Mouse (Mus musculus): ENCODE measurements around the gene Pdzd4. TPM values are rescaled to one million over a fixed set of nuclear protein-coding genes. Genes with fewer than 3 reads are reported as not detected.

The Pdzd4 gene
- polyA plus RNA-seq, 1 experiment from 2014 or later, result 1.1 TPM

DNA sequence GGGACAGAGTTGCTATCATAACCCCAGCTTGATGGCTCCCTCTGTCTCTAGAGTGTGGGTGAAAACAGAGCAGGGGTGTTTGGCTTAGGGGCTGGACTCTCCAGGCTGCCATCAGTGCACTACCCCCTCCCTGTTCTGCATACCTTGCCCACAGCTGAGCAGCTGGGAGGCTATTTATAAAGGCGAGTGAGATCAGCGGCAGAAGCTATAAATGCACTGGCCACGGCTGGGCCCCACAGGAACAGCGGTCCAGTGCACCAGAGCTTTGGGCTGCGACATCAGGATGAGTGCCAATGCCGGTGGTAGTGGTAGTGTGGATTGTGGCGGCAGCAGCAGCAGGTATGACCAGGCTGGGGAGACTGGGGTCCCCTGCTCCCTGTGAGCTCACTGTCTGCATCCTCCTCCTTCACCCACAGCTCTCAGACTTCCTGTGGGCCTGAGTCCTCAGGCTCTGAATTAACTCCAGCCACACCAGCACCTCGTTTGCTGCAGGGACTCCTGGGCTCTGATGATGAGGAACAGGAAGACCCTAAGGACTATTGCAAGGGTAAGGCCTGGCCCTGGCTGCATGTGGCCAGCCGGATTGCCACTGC lies 50.5 kb downstream of the Pdzd4 start, which contains the start of gene Srpk3:
Srpk3 (plus strand) TSS at position 238 of the 593 bp plus-strand sequence.
- Histone ChIP-seq H3K27me3 (ENCODE audit: control insufficient read depth, insufficient read depth, low read length) (no peaks in the 10 kb centered on the region), H3K36me3 (ENCODE audit: control insufficient read depth, insufficient read depth, low read length) (no peaks in the 10 kb centered on the region), H3K4me1 (ENCODE audit: control insufficient read depth, insufficient read depth, low read length) (no peaks in the 10 kb centered on the region), H3K27ac (ENCODE audit: low read depth, low read length) (no peak within 1 kb of the TSS), H3K4me2 (ENCODE audit: low read depth) (no peak within 1 kb of the TSS), H3K4me3 (ENCODE audit: low read depth, low read length) (no peak within 1 kb of the TSS), H3K9ac (ENCODE audit: low read length) (no peak within 1 kb of the TSS), H3K9me3 (ENCODE audit: control insufficient read depth, low read length) (no peaks in the 10 kb centered on the region)
- no peak for ATAC-seq (ENCODE audit: insufficient read depth, low FRiP score, low TSS enrichment)
- DNase-seq (ENCODE audit: low spot score), result no peak
- WGBS, result 52% methylated on average over 9 of the region's 9 CpGs

DNA sequence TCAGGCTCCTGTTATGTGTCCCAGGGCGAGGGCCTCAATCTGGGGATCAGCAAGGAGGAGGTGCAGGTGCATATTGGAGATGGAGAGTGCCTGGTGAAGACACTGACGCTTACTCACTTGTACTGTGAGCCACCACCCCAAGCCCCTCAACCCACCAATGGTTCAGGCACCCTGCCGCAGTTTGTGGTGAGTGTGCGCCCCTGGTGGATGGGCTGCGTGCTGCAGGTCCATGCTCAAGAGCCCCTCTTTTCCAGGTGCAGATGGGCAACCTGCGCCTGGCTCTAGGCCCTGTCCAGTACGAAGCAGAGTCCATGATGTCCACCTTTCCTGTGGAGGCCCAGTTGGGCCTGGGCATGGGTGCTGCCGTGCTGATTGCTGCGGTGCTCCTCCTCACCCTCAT lies 57.5 kb downstream of the Pdzd4 start:
- DNase-seq (ENCODE audit: low spot score), result no peak
- ATAC-seq (ENCODE audit: insufficient read depth, low FRiP score, low TSS enrichment), result no peak
- Histone ChIP-seq H3K27ac (ENCODE audit: low read depth, low read length) (no peak overlapping the region), H3K4me3 (ENCODE audit: low read depth, low read length) (no peak overlapping the region), H3K4me1 (ENCODE audit: control insufficient read depth, insufficient read depth, low read length) (no peaks in the 10 kb centered on the region), H3K9ac (ENCODE audit: low read length) (no peak overlapping the region), H3K27me3 (ENCODE audit: control insufficient read depth, insufficient read depth, low read length) (no peaks in the 10 kb centered on the region), H3K4me2 (ENCODE audit: low read depth) (no peak overlapping the region), H3K36me3 (ENCODE audit: control insufficient read depth, insufficient read depth, low read length) (no peaks in the 10 kb centered on the region), H3K9me3 (ENCODE audit: control insufficient read depth, low read length) (no peaks in the 10 kb centered on the region)
- 69% methylated on average over 9 of the region's 9 CpGs for WGBS

DNA sequence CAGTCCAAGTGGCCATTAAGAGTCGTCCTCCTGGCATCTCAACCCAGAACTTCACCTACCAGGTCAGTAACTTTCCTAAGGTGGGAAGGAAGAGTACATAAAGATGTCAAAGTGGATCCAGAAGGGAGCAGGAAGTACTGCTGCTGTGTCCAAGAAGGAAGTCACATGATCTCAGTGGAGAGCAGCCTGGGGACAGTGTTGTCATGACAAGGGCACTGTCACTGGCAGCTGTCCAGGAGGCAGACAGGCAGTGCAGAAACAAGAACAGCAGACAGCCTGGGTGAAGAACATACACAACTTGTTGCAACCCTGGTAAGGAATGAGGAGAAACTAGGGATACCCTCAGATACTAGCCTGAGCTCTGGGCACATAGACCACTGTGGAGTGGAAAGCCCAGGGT lies 59.5 kb downstream of the Pdzd4 start:
- no peak for DNase-seq (ENCODE audit: low spot score)

DNA sequence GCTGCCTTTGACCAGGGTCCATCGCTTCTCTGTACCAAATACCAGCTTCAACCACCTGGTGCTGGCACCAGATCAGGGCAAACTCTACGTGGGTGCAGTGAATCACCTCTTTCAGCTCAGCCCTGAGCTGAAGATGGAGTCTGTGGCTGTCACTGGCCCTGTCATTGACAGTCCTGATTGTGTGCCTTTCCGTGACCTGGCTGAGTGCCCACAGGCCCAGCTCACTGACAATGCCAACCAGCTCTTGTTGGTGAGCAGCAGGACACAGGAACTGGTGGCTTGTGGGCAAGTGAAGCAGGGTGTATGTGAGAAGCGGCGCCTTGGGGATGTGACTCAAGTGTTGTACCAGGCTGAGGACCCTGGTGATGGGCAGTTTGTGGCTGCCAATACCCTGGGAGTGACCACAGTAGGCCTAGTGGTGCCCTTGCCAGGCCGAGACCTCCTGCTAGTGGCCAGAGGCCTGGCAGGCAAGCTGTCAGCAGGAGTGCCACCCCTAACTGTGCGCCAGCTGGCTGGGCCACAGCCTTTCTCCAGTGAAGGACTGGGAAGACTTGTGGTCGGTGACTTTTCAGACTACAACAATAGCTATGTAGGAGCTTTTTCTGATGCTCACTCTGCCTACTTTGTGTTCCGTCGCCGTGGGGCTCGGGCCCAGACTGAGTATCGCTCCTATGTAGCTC lies 66.0 kb downstream of the Pdzd4 start:
- H3K9ac ChIP-seq (ENCODE audit: low read length), result no peak overlapping the region
- no peak overlapping the region for H3K27ac ChIP-seq (ENCODE audit: low read depth, low read length)
- no peaks in the 10 kb centered on the region for H3K9me3 ChIP-seq (ENCODE audit: control insufficient read depth, low read length)
- WGBS, result 85% methylated on average over 13 of the region's 13 CpGs
- H3K4me3 ChIP-seq (ENCODE audit: low read depth, low read length), result no peak overlapping the region
- no peak overlapping the region for H3K4me2 ChIP-seq (ENCODE audit: low read depth)
- no peak for ATAC-seq (ENCODE audit: insufficient read depth, low FRiP score, low TSS enrichment)
- no peak for DNase-seq (ENCODE audit: low spot score)
- H3K27me3 ChIP-seq (ENCODE audit: control insufficient read depth, insufficient read depth, low read length), result no peaks in the 10 kb centered on the region
- no peaks in the 10 kb centered on the region for H3K36me3 ChIP-seq (ENCODE audit: control insufficient read depth, insufficient read depth, low read length)
- no peaks in the 10 kb centered on the region for H3K4me1 ChIP-seq (ENCODE audit: control insufficient read depth, insufficient read depth, low read length)

More for the DNA sequence above, 59.5 kb downstream of the Pdzd4 start:
- WGBS, result 70% methylated on average over 1 of the region's 1 CpGs
- H3K9me3 ChIP-seq (ENCODE audit: control insufficient read depth, low read length), result no peaks in the 10 kb centered on the region
- no peak overlapping the region for H3K27ac ChIP-seq (ENCODE audit: low read depth, low read length)
- no peak overlapping the region for H3K9ac ChIP-seq (ENCODE audit: low read length)
- no peaks in the 10 kb centered on the region for H3K36me3 ChIP-seq (ENCODE audit: control insufficient read depth, insufficient read depth, low read length)
- no peaks in the 10 kb centered on the region for H3K27me3 ChIP-seq (ENCODE audit: control insufficient read depth, insufficient read depth, low read length)
- H3K4me2 ChIP-seq (ENCODE audit: low read depth), result no peak overlapping the region
- no peak for ATAC-seq (ENCODE audit: insufficient read depth, low FRiP score, low TSS enrichment)
- no peaks in the 10 kb centered on the region for H3K4me1 ChIP-seq (ENCODE audit: control insufficient read depth, insufficient read depth, low read length)
- no peak overlapping the region for H3K4me3 ChIP-seq (ENCODE audit: low read depth, low read length)

DNA sequence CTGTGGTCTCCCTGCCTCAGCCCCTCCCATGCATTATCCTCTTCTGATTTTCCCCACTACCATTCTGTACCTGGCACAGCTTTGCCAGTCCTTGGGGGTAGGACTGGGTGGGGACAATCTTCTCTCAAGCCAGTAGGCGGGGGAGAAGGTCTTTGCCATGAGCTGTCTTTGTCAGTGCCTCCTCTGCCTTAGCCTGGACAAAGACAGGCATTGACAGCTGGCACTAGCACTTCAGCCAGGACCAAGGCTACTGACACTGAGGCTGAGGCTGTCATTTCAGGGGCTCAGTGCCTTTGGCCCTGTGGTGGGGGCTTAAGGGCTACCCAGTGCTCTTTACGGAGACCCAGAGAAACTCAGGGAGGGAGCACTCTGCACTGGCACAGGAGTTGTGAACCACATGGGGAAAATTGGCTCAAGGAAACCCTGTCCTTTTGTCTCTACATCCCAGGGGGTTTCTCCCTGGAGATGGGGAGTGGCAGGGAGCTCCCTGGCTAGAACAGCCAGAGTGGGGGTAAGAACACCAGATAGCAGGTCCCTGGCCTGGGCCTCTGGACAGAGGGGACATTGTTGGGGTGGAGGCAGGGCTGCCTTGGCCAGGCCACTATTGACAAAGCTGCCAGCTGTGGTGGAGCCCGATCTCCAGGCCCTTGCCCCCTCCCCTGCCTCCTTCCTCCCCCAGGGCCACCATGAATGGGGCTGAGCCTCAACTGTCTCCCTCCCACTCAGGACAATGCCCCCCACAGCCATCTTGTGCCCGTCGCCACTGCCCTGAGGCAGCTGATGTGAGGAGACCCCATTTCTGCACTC lies 68.2 kb downstream of the Pdzd4 start, which contains the start of gene Plxnb3:
Plxnb3 (plus strand) TSS at position 757 of the 807 bp plus-strand sequence.
- DNase-seq (ENCODE audit: low spot score) (no peak), ATAC-seq (ENCODE audit: insufficient read depth, low FRiP score, low TSS enrichment) (no peak)
- H3K4me1 ChIP-seq (ENCODE audit: control insufficient read depth, insufficient read depth, low read length), result no peaks in the 10 kb centered on the region
- H3K4me3 ChIP-seq (ENCODE audit: low read depth, low read length), result no peak within 1 kb of the TSS
- no peak within 1 kb of the TSS for H3K27ac ChIP-seq (ENCODE audit: low read depth, low read length)
- H3K4me2 ChIP-seq (ENCODE audit: low read depth), result no peak within 1 kb of the TSS
- no peaks in the 10 kb centered on the region for H3K9me3 ChIP-seq (ENCODE audit: control insufficient read depth, low read length)
- H3K27me3 ChIP-seq (ENCODE audit: control insufficient read depth, insufficient read depth, low read length), result no peaks in the 10 kb centered on the region
- 71% methylated on average over 5 of the region's 5 CpGs for WGBS
- H3K9ac ChIP-seq (ENCODE audit: low read length), result no peak within 1 kb of the TSS
- H3K36me3 ChIP-seq (ENCODE audit: control insufficient read depth, insufficient read depth, low read length), result no peaks in the 10 kb centered on the region

DNA sequence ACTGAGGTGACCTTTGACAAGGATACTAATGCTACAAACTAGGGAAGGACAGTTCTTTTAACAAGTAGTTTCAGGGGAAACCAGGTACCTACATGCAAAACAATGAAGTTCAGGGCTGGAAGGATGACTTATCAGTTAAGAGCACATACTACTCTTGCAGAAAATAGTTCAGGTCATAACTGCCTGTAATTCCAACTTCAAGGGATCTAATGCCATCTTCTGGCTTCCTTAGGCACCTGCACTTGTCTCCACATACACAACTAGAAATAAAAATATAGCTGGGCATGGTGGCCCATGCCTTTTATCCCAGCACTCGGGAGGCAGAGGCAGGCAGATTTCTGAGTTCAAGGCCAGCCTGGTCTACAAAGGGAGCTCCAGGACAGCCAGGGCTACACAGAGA lies 75.8 kb downstream of the Pdzd4 start:
- H3K9ac ChIP-seq (ENCODE audit: low read length), result no peak overlapping the region
- 100% methylated on average over 1 of the region's 1 CpGs for WGBS

DNA sequence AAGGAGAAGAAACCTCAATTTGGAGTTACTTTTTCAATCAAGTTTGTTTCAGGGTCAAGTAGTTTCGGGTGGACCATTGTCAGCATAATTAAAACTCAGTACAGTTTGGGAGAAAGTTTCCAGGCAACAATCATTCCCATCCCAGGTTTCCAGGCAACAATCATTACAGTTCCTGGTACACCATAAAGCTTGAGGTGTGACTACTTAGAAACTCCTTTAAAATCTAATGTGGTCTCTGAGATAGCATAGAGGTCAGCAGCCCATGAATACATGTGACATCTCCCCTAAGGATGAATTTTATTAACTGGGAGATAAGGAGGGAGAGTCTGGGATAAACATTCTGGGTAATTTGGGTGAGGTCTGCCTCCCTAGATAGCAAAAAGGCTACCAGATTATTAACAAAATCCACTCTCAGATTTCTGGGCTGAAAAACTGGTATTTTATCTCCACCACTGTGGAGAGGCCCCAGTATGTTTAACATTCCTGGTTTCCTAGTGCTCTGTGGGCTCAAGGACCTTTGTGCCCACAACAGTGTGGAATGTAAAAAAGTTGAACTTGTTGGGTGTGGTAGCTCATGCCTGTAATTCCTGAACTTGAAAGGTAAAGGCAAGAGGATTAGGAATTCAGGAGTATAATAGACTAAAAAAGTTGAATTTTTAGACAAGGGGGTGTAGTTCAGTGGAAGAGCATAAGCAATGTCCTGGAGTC lies 79.8 kb downstream of the Pdzd4 start:
- H3K9ac ChIP-seq (ENCODE audit: low read length), result no peak overlapping the region
- H3K27ac ChIP-seq (ENCODE audit: low read depth, low read length), result no peak overlapping the region
- no peaks in the 10 kb centered on the region for H3K4me1 ChIP-seq (ENCODE audit: control insufficient read depth, insufficient read depth, low read length)
- WGBS, result 100% methylated on average over 1 of the region's 1 CpGs
- H3K36me3 ChIP-seq (ENCODE audit: control insufficient read depth, insufficient read depth, low read length), result no peaks in the 10 kb centered on the region
- no peak overlapping the region for H3K4me2 ChIP-seq (ENCODE audit: low read depth)
- H3K4me3 ChIP-seq (ENCODE audit: low read depth, low read length), result no peak overlapping the region
- ATAC-seq (ENCODE audit: insufficient read depth, low FRiP score, low TSS enrichment) (no peak), DNase-seq (ENCODE audit: low spot score) (no peak)
- no peaks in the 10 kb centered on the region for H3K27me3 ChIP-seq (ENCODE audit: control insufficient read depth, insufficient read depth, low read length)
- H3K9me3 ChIP-seq (ENCODE audit: control insufficient read depth, low read length), result no peaks in the 10 kb centered on the region

More for the DNA sequence above, 75.8 kb downstream of the Pdzd4 start:
- Histone ChIP-seq H3K9me3 (ENCODE audit: control insufficient read depth, low read length) (no peaks in the 10 kb centered on the region), H3K4me2 (ENCODE audit: low read depth) (no peak overlapping the region), H3K27me3 (ENCODE audit: control insufficient read depth, insufficient read depth, low read length) (no peaks in the 10 kb centered on the region), H3K4me1 (ENCODE audit: control insufficient read depth, insufficient read depth, low read length) (no peaks in the 10 kb centered on the region), H3K27ac (ENCODE audit: low read depth, low read length) (no peak overlapping the region), H3K36me3 (ENCODE audit: control insufficient read depth, insufficient read depth, low read length) (no peaks in the 10 kb centered on the region), H3K4me3 (ENCODE audit: low read depth, low read length) (no peak overlapping the region)
- DNase-seq (ENCODE audit: low spot score), result no peak
- no peak for ATAC-seq (ENCODE audit: insufficient read depth, low FRiP score, low TSS enrichment)
